Mouse (Mus musculus): ENCODE results near the gene Krt14.

Krt14 gene

DNA sequence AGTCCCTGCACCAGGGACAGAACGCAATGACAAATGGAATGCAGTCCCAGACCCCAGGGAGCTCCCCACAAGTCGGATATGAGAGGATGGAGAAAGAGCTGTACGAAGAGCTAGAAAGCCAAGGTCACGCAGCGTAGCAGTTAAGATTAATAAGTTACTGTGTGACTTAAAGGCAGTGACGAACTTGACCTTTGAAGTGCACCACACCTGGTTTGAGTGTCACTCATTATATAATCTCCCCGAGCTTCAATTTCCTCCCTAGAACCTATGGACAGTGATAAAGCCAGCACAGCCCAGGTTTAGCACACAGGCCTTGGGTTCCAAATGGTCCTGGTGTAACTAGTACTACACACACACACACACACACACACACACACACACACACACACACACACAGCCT lies 43.0 kb downstream of the Krt14 start:
- DNase-seq (ENCODE audit: low spot score), result no peak

- no peak for DNase-seq (ENCODE audit: low spot score)
These were observed 49.4 kb downstream of the Krt14 start for GRCm38 (mm10) chr11:100157908-100158477.

DNA sequence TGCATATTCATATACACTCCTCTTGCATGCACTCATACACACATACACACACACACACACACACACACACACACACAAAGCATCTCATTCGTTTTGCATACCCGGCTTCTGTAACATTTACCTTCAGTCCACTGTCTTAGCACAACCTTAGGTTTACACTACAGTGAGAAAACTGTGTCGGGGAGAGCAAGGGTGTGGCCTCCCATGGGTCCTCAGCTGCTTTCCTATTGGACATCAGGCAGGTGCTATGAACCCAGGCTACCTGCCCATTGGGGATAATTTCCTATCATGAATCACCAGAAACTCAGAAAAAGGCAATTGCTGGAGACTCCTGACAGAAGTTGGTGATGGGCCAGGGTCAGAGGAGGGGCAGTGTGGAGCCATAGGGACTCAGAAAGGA lies 50.0 kb downstream of the Krt14 start:
- no peak for DNase-seq (ENCODE audit: low spot score)

DNA sequence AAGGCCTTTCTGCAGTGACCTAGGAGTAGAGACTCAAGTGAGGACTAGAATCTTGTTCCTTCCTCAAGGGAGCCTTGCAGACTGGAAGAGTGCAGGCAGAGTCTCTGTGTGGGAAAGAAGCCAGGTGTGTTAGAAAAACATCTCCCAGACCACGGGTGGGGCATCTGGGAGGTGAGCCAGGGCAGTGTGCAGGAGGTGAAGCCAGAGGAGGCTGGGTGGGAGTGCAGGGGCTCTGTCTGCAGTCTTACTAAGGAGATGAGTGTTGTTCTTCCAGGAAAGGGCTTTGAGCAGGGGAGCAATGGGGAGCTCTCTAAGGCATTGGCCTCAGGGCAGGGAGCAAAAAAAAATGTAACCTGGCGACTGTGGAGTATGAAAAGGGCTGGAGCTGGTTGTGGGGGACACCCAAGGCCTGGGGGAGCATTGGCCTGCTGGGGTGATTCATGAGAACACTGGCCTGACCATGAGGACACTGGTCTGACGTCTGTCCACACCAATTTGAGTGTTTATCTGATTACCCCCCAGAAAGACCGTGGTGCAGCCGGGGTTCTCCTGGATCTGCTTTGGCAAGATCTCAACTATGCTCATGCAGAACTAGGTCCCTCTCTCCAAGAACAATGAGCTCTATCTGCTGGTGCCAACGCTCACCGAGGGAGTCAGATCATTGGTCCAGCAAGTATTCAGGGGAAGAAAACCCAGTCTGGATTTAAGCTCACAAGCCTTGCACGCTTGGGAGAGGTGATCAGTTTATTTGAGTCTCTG lies 51.7 kb downstream of the Krt14 start:
- DNase-seq (ENCODE audit: low spot score), result no peak

Data from ovary, postnatal 14 days (tissue).